Mouse (Mus musculus) neural tube, postnatal 0 days (tissue): ENCODE results near the gene Armt1. TPM values are rescaled to one million over a fixed set of nuclear protein-coding genes. Genes with fewer than 3 reads are reported as not detected.

ENCODE experiments used
- polyA plus RNA-seq: library from polyadenylated mRNA; unstranded; fragments of >200 nt; fragmentation: Nextera tagmentation; extraction: Ambion mirVana; gene quantifications from 2 replicates; pipeline ENCODE4 v1.2.1, GENCODE M21; 2015

The Armt1 gene
- 8.8 and 9.0 TPM in 2 replicates for polyA plus RNA-seq

GRCm38 (mm10) chr10:4432123-4432931 lies at the start of gene Armt1, which contains the start of gene Rmnd1:
Gene Armt1, plus strand, starts transcription at chr10:4432467.
Gene Rmnd1, minus strand, starts transcription at chr10:4432388.

GRCm38 (mm10) chr10:4387701-4388383 lies 44.4 kb upstream of the Armt1 start, which contains the start of gene Zbtb2:
Gene Zbtb2, minus strand, starts transcription at chr10:4388108.

GRCm38 (mm10) chr10:4482355-4482754 lies 50.1 kb downstream of the Armt1 start, which contains the start of gene Ccdc170:
Gene Ccdc170, plus strand, starts transcription at chr10:4482502.

Other genes starting within 250 kb of the Armt1 start
- gene Akap12, start 166.1 kb upstream of the Armt1 start, polyA plus RNA-seq, result 36.3 and 38.6 TPM in 2 replicates
- gene Zbtb2, start 44.4 kb upstream of the Armt1 start, polyA plus RNA-seq, result 9.1 and 9.3 TPM in 2 replicates
- 27.9 and 29.9 TPM in 2 replicates for gene Rmnd1, start 79 bp upstream of the Armt1 start, polyA plus RNA-seq
- 0.41 and 0.56 TPM in 2 replicates for gene Ccdc170, start 50.0 kb downstream of the Armt1 start, polyA plus RNA-seq
- gene Esr1, start 179.1 kb downstream of the Armt1 start, polyA plus RNA-seq, result 1.1 and 1.7 TPM in 2 replicates